Mouse (Mus musculus): Measurements from ENCODE around the gene Tatdn2. TPM values are rescaled to one million over a fixed set of nuclear protein-coding genes. Genes with fewer than 3 reads are reported as not detected.

The Tatdn2 gene
- polyA plus RNA-seq, 2 experiments, result 1.9 to 22.0 TPM

- 6% methylated on average over 14 of the region's 14 CpGs for WGBS
- peak; percentile 51 for DNase-seq (ENCODE audit: low spot score)
- Histone ChIP-seq H3K4me2 (replicated peaks; ENCODE audit: low read depth, low read length, severe bottlenecking) (peak overlapping the region; percentile 32; the same call in 1 of the 2 replicates), H3K4me3 (replicated peaks; ENCODE audit: low read length) (0 out of 2 replicates have a peak overlapping the region, but pooled peaks have one; percentile 4), H3K27ac (replicated peaks; ENCODE audit: low read depth, low read length) (0 out of 2 replicates have a peak overlapping the region, but pooled peaks have one; percentile 4), H3K27me3 (ENCODE audit: control insufficient read depth, insufficient read depth, low read length) (no peaks in the 10 kb centered on the region), H3K9ac (ENCODE audit: low read depth, low read length, severe bottlenecking) (peak overlapping the region; percentile 38; the same call in 1 of the 2 replicates), H3K36me3 (ENCODE audit: control insufficient read depth, insufficient read depth, low read length) (no peaks in the 10 kb centered on the region), H3K4me1 (ENCODE audit: control insufficient read depth, insufficient read depth, low read length) (peaks cover 13% of the 10 kb centered on the region), H3K9me3 (ENCODE audit: control insufficient read depth, low read length) (no peaks in the 10 kb centered on the region)
- TF ChIP-seq POLR2A (IDR thresholded peaks at IDR 0.05; ENCODE audit: borderline replicate concordance, extremely low read depth, insufficient read depth, insufficient read length), result no peak
- ATAC-seq (ENCODE audit: low FRiP score, low read depth), result peak; percentile 65; the same call in 1 of the 2 replicates
Measured at GRCm38 (mm10) chr6:113690400-113691083, 6.3 kb upstream of the Tatdn2 start.

GRCm38 (mm10) chr6:113691084-113691462 lies 5.8 kb upstream of the Tatdn2 start:
- Histone ChIP-seq H3K4me2 (replicated peaks; ENCODE audit: low read depth, low read length, severe bottlenecking) (peak overlapping the region; percentile 32; the same call in 1 of the 2 replicates), H3K9me3 (ENCODE audit: control insufficient read depth, low read length) (no peaks in the 10 kb centered on the region), H3K4me3 (replicated peaks; ENCODE audit: low read length) (no peak overlapping the region), H3K36me3 (ENCODE audit: control insufficient read depth, insufficient read depth, low read length) (no peaks in the 10 kb centered on the region), H3K4me1 (ENCODE audit: control insufficient read depth, insufficient read depth, low read length) (peaks cover 16% of the 10 kb centered on the region), H3K27ac (replicated peaks; ENCODE audit: low read depth, low read length) (0 out of 2 replicates have a peak overlapping the region, but pooled peaks have one; percentile 4), H3K9ac (ENCODE audit: low read depth, low read length, severe bottlenecking) (no peak overlapping the region; the same call in 1 of the 2 replicates), H3K27me3 (ENCODE audit: control insufficient read depth, insufficient read depth, low read length) (no peaks in the 10 kb centered on the region)
- no peak for TF ChIP-seq POLR2A (IDR thresholded peaks at IDR 0.05; ENCODE audit: borderline replicate concordance, extremely low read depth, insufficient read depth, insufficient read length)
- 73% methylated on average over 4 of the region's 4 CpGs for WGBS
- no peak for ATAC-seq (ENCODE audit: low FRiP score, low read depth)
- DNase-seq (ENCODE audit: low spot score), result no peak

DNA sequence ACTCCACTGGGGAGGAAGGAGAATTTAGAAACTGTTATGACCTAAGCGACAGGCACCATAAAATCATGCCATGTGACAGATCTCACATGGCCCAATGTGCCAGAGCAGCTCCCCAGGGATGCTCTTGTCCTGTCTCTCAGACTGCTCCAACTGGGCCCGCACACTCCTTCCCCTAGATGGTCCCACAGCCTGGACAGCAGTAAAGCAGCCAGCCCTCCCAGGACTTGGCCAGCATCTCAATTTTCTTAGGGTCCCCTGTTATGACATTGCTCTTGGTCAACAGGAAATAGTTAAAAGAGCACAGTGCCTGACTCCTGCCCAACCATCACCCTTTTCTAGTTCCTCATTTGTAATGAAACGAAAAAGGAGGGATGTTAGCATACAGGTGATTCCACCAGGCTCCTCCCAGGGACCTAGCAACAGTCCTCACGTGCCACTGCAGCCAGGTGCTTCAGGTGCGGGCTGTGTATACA lies 4.2 kb upstream of the Tatdn2 start:
- H3K4me3 ChIP-seq (replicated peaks; ENCODE audit: low read length), result no peak overlapping the region
- WGBS, result 70% methylated on average over 5 of the region's 5 CpGs

GRCm38 (mm10) chr6:113693377-113693776 lies 3.5 kb upstream of the Tatdn2 start:
- no peak overlapping the region for H3K27ac ChIP-seq (replicated peaks; ENCODE audit: low read depth, low read length)

More for the DNA sequence above, 4.2 kb upstream of the Tatdn2 start:
- no peaks in the 10 kb centered on the region for H3K27me3 ChIP-seq (ENCODE audit: control insufficient read depth, insufficient read depth, low read length)
- no peaks in the 10 kb centered on the region for H3K9me3 ChIP-seq (ENCODE audit: control insufficient read depth, low read length)
- H3K9ac ChIP-seq (ENCODE audit: low read depth, low read length, severe bottlenecking), result no peak overlapping the region
- H3K4me1 ChIP-seq (ENCODE audit: control insufficient read depth, insufficient read depth, low read length), result peaks cover 20% of the 10 kb centered on the region
- no peak overlapping the region for H3K4me2 ChIP-seq (replicated peaks; ENCODE audit: low read depth, low read length, severe bottlenecking)
- ATAC-seq (ENCODE audit: low FRiP score, low read depth) (no peak), DNase-seq (ENCODE audit: low spot score) (no peak)
- no peak overlapping the region for H3K27ac ChIP-seq (replicated peaks; ENCODE audit: low read depth, low read length)
- no peak for TF ChIP-seq POLR2A (IDR thresholded peaks at IDR 0.05; ENCODE audit: borderline replicate concordance, extremely low read depth, insufficient read depth, insufficient read length)
- H3K36me3 ChIP-seq (ENCODE audit: control insufficient read depth, insufficient read depth, low read length), result no peaks in the 10 kb centered on the region

DNA sequence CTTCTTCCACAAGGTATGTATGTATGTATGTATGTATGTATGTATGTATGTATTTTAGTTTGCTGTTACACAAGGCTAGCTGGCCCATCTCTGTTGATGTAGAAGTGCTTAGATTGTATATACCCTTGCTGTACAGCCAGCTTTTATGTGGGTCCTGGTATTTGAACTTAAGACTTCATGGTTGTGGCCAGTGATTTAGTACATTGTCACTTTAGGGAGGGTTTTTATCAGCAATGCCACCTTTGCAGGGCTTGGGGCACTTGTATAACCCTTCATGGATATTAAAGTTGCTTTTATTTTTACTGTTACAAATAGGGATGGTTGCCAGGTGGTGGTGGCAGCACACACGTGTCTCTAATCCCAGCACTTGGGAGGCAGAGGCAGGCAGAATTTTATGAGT lies 1.6 kb upstream of the Tatdn2 start:
- no peak for TF ChIP-seq POLR2A (IDR thresholded peaks at IDR 0.05; ENCODE audit: borderline replicate concordance, extremely low read depth, insufficient read depth, insufficient read length)
- Histone ChIP-seq H3K4me1 (ENCODE audit: control insufficient read depth, insufficient read depth, low read length) (peaks cover 25% of the 10 kb centered on the region), H3K27me3 (ENCODE audit: control insufficient read depth, insufficient read depth, low read length) (no peaks in the 10 kb centered on the region), H3K4me3 (replicated peaks; ENCODE audit: low read length) (no peak overlapping the region), H3K9ac (ENCODE audit: low read depth, low read length, severe bottlenecking) (no peak overlapping the region), H3K9me3 (ENCODE audit: control insufficient read depth, low read length) (no peaks in the 10 kb centered on the region), H3K36me3 (ENCODE audit: control insufficient read depth, insufficient read depth, low read length) (peaks cover 7% of the 10 kb centered on the region), H3K4me2 (replicated peaks; ENCODE audit: low read depth, low read length, severe bottlenecking) (no peak overlapping the region), H3K27ac (replicated peaks; ENCODE audit: low read depth, low read length) (no peak overlapping the region)
- DNase-seq (ENCODE audit: low spot score) (no peak), ATAC-seq (ENCODE audit: low FRiP score, low read depth) (no peak)
- 17% methylated on average over 1 of the region's 1 CpGs for WGBS

More at GRCm38 (mm10) chr6:113693377-113693776, 3.5 kb upstream of the Tatdn2 start:
- Histone ChIP-seq H3K36me3 (ENCODE audit: control insufficient read depth, insufficient read depth, low read length) (no peaks in the 10 kb centered on the region), H3K4me1 (ENCODE audit: control insufficient read depth, insufficient read depth, low read length) (peaks cover 25% of the 10 kb centered on the region), H3K4me2 (replicated peaks; ENCODE audit: low read depth, low read length, severe bottlenecking) (no peak overlapping the region), H3K9ac (ENCODE audit: low read depth, low read length, severe bottlenecking) (no peak overlapping the region), H3K4me3 (replicated peaks; ENCODE audit: low read length) (no peak overlapping the region), H3K27me3 (ENCODE audit: control insufficient read depth, insufficient read depth, low read length) (no peaks in the 10 kb centered on the region), H3K9me3 (ENCODE audit: control insufficient read depth, low read length) (no peaks in the 10 kb centered on the region)
- ATAC-seq (ENCODE audit: low FRiP score, low read depth), result no peak
- no peak for DNase-seq (ENCODE audit: low spot score)
- WGBS, result 90% methylated on average over 5 of the region's 5 CpGs
- TF ChIP-seq POLR2A (IDR thresholded peaks at IDR 0.05; ENCODE audit: borderline replicate concordance, extremely low read depth, insufficient read depth, insufficient read length), result no peak
